Mouse (Mus musculus): Measurements from ENCODE around the gene Prdm15. TPM values are rescaled to one million over a fixed set of nuclear protein-coding genes. Genes with fewer than 3 reads are reported as not detected.

The Prdm15 gene
- polyA plus RNA-seq, 1 experiment from 2014 or later: 1.3 TPM

GRCm38 (mm10) chr16:97877502-97877901, 25.9 kb upstream of the Prdm15 start:
- WGBS: 89% methylated on average over 3 of the region's 3 CpGs
- no peaks in the 10 kb centered on the region for H3K4me1 ChIP-seq (replicated peaks; ENCODE audit: control insufficient read depth, insufficient read depth, low read length)
- H3K4me3 ChIP-seq (ENCODE audit: low read depth, low read length): no peak overlapping the region
- H3K36me3 ChIP-seq (ENCODE audit: control insufficient read depth, insufficient read depth): peaks cover 35% of the 10 kb centered on the region; the same call in 1 of the 2 replicates
- H3K9ac ChIP-seq (ENCODE audit: low read depth, low read length): no peak overlapping the region
- no peak overlapping the region for H3K27ac ChIP-seq (ENCODE audit: low read depth, low read length)
- H3K27me3 ChIP-seq (replicated peaks; ENCODE audit: control insufficient read depth, insufficient read depth, low read length): no peaks in the 10 kb centered on the region
- no peak overlapping the region for H3K4me2 ChIP-seq (replicated peaks; ENCODE audit: low read depth)
- no peak for ATAC-seq
- H3K9me3 ChIP-seq (ENCODE audit: control insufficient read depth): no peaks in the 10 kb centered on the region
- TF ChIP-seq CTCF (IDR thresholded peaks at IDR 0.05; ENCODE audit: low read depth): no peak

GRCm38 (mm10) chr16:97875101-97875500, 23.5 kb upstream of the Prdm15 start:
- WGBS: 89% methylated on average over 4 of the region's 4 CpGs
- no peak for TF ChIP-seq CTCF (IDR thresholded peaks at IDR 0.05; ENCODE audit: low read depth)
- Histone ChIP-seq H3K4me3 (ENCODE audit: low read depth, low read length) (no peak overlapping the region), H3K9ac (ENCODE audit: low read depth, low read length) (no peak overlapping the region), H3K9me3 (ENCODE audit: control insufficient read depth) (no peaks in the 10 kb centered on the region), H3K36me3 (ENCODE audit: control insufficient read depth, insufficient read depth) (peaks cover 32% of the 10 kb centered on the region; the same call in 1 of the 2 replicates), H3K4me1 (replicated peaks; ENCODE audit: control insufficient read depth, insufficient read depth, low read length) (no peaks in the 10 kb centered on the region), H3K27me3 (replicated peaks; ENCODE audit: control insufficient read depth, insufficient read depth, low read length) (no peaks in the 10 kb centered on the region), H3K4me2 (replicated peaks; ENCODE audit: low read depth) (no peak overlapping the region), H3K27ac (ENCODE audit: low read depth, low read length) (no peak overlapping the region)
- no peak for ATAC-seq

GRCm38 (mm10) chr16:97874376-97874775, 22.7 kb upstream of the Prdm15 start:
- WGBS: 69% methylated on average over 1 of the region's 1 CpGs
- Histone ChIP-seq H3K9me3 (ENCODE audit: control insufficient read depth) (no peaks in the 10 kb centered on the region), H3K27ac (ENCODE audit: low read depth, low read length) (no peak overlapping the region), H3K4me2 (replicated peaks; ENCODE audit: low read depth) (no peak overlapping the region), H3K36me3 (ENCODE audit: control insufficient read depth, insufficient read depth) (peaks cover 32% of the 10 kb centered on the region; the same call in 1 of the 2 replicates), H3K4me3 (ENCODE audit: low read depth, low read length) (no peak overlapping the region), H3K4me1 (replicated peaks; ENCODE audit: control insufficient read depth, insufficient read depth, low read length) (no peaks in the 10 kb centered on the region), H3K27me3 (replicated peaks; ENCODE audit: control insufficient read depth, insufficient read depth, low read length) (no peaks in the 10 kb centered on the region), H3K9ac (ENCODE audit: low read depth, low read length) (no peak overlapping the region)
- ATAC-seq: no peak
- no peak for TF ChIP-seq CTCF (IDR thresholded peaks at IDR 0.05; ENCODE audit: low read depth)

- no peaks in the 10 kb centered on the region for H3K9me3 ChIP-seq (ENCODE audit: control insufficient read depth)
- H3K9ac ChIP-seq (ENCODE audit: low read depth, low read length): no peak overlapping the region
- H3K4me2 ChIP-seq (replicated peaks; ENCODE audit: low read depth): no peak overlapping the region
- peaks cover 39% of the 10 kb centered on the region for H3K36me3 ChIP-seq (ENCODE audit: control insufficient read depth, insufficient read depth)
- no peaks in the 10 kb centered on the region for H3K4me1 ChIP-seq (replicated peaks; ENCODE audit: control insufficient read depth, insufficient read depth, low read length)
- no peaks in the 10 kb centered on the region for H3K27me3 ChIP-seq (replicated peaks; ENCODE audit: control insufficient read depth, insufficient read depth, low read length)
- H3K27ac ChIP-seq (ENCODE audit: low read depth, low read length): no peak overlapping the region
- H3K4me3 ChIP-seq (ENCODE audit: low read depth, low read length): no peak overlapping the region
- WGBS: 82% methylated on average over 5 of the region's 5 CpGs
- no peak for ATAC-seq
- TF ChIP-seq CTCF (IDR thresholded peaks at IDR 0.05; ENCODE audit: low read depth): no peak
Measured at GRCm38 (mm10) chr16:97872657-97873056, 21.0 kb upstream of the Prdm15 start.

DNA sequence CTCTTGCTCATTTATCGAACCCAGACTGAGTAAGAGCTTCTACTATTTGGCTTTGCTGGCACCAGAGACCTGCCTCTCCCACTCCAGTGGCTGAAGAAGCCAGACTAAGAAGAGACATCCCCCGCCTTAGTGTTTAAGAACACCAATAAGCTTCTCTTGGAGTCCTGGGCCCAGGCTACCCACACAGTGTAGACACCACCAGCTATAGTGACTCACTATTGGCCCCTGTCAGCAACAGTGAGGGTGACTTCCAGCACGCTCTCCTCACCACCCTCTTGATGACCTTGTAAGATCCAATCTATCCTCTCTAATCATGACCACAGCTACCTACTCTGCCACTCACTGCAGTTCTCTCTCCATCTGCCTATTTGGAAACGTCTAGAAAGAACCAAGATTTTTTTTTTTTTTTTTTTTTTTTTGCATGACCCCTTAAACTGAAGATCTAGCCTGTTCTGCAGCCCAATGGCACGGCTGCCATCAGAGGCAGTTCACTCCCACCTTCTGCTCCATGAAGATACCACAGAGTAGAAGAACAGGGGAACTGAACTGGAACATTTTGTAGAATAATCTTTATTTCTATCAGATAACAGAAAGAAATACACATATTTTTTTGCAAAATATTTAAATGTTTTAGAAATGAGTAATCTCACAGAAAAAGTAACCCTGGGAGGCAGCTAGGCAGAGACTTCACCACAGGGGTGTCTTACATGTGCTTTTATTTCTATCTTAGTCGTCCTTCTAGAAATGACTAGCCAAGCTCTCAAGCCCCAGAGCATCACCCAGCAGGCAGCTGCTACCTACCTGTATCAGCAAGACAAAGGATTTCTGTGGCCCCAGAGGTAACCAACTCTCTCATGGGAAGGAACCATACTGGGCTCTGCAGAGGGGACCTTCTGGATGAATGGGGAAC, 17.8 kb upstream of the Prdm15 start:
- H3K9me3 ChIP-seq (ENCODE audit: control insufficient read depth): no peaks in the 10 kb centered on the region
- no peak overlapping the region for H3K4me2 ChIP-seq (replicated peaks; ENCODE audit: low read depth)
- 76% methylated on average over 6 of the region's 6 CpGs for WGBS
- no peak overlapping the region for H3K27ac ChIP-seq (ENCODE audit: low read depth, low read length)
- H3K36me3 ChIP-seq (ENCODE audit: control insufficient read depth, insufficient read depth): peaks cover 26% of the 10 kb centered on the region
- ATAC-seq: no peak
- no peak for TF ChIP-seq CTCF (IDR thresholded peaks at IDR 0.05; ENCODE audit: low read depth)
- no peak overlapping the region for H3K9ac ChIP-seq (ENCODE audit: low read depth, low read length)
- no peak overlapping the region for H3K4me3 ChIP-seq (ENCODE audit: low read depth, low read length)
- no peaks in the 10 kb centered on the region for H3K27me3 ChIP-seq (replicated peaks; ENCODE audit: control insufficient read depth, insufficient read depth, low read length)
- no peaks in the 10 kb centered on the region for H3K4me1 ChIP-seq (replicated peaks; ENCODE audit: control insufficient read depth, insufficient read depth, low read length)

- ATAC-seq: no peak
- Histone ChIP-seq H3K36me3 (ENCODE audit: control insufficient read depth, insufficient read depth) (peaks cover 24% of the 10 kb centered on the region), H3K27me3 (replicated peaks; ENCODE audit: control insufficient read depth, insufficient read depth, low read length) (no peaks in the 10 kb centered on the region), H3K4me3 (ENCODE audit: low read depth, low read length) (no peak overlapping the region), H3K27ac (ENCODE audit: low read depth, low read length) (no peak overlapping the region), H3K4me2 (replicated peaks; ENCODE audit: low read depth) (no peak overlapping the region), H3K4me1 (replicated peaks; ENCODE audit: control insufficient read depth, insufficient read depth, low read length) (no peaks in the 10 kb centered on the region), H3K9ac (ENCODE audit: low read depth, low read length) (no peak overlapping the region), H3K9me3 (ENCODE audit: control insufficient read depth) (no peaks in the 10 kb centered on the region)
- WGBS: 90% methylated on average over 3 of the region's 3 CpGs
- no peak for TF ChIP-seq CTCF (IDR thresholded peaks at IDR 0.05; ENCODE audit: low read depth)
Measured at GRCm38 (mm10) chr16:97863932-97864467, 12.3 kb upstream of the Prdm15 start.

Measured in intestine, postnatal 0 days (tissue).